Mouse (Mus musculus) layer of hippocampus, postnatal 14 days (tissue): ENCODE measurements at regions not wholly inside any gene's neighbourhood (a gene's known extent, or its start where the extent isn't known, plus 50 kb on each side); places are given as distances from the start of the nearest gene placed in this dataset.

Experiments used
- DNase-seq, 2 experiments: peaks; one replicate each; pipeline ENCODE4 v3.0.0; 2021 to 2022; ENCODE audit warnings: low spot score in 2 of 2, mixed read lengths in 1 of 2

GRCm38 (mm10) chr16:51457166-51457565 lies 573.9 kb upstream of the Cblb start:
- DNase-seq = no peak

DNA sequence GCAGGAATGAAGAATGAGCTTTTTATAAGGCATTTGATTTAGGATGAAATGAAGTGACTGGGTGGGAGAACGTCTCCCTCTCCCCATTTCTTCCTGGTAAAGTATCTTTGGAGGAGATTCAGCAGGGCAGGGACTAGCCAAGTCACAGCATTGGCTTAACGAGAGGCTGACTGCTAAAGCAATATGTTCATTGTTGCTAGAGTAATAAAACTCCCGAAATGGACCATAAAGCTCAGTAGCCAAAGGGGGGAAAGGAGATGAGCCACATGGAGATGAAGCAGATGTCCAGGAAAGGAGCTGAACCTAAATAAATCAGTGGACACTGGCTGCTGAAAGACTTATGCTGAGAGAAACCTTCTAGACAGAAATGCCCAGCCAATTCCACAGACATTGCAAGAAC lies 555.3 kb upstream of the Cblb start:
- no peak for DNase-seq

DNA sequence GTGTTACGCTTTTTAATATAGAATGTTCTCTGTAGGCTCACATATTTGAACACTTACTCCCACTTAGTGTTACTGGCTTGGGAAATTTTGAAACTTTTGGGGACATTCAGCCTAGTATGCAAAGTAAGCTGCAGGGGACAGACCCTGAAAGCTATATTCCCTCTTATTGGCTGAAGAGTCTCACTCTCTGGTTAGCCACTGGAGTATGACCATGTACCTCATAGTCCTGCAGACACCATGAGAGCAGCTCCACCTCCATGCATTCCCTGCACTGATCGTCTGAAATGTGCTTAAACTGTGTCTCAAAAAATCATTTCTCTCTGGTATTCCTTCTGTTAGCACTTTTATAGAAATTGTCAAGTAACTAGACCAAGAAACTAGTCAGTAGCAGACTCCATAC lies 534.9 kb upstream of the Cblb start:
- DNase-seq = no peak

DNA sequence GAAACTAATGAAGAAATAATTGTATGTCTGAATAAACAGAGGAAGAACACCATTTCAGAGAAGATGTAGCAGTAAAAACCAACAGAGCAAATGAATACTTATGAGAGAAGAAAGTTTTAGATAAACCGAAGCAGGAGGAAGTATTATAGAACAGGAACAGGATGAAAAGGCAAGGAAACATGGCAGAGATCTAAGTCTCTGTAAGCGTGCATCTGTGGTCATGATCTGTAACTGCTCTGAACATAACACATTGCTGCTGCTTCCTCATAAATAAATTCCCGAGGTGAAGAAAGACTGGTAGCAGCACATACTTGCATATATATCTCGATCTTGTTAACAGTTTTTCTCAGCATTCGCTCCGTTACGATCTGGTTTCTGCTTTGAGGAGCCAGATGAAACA lies 533.2 kb upstream of the Cblb start:
- DNase-seq = no peak

DNA sequence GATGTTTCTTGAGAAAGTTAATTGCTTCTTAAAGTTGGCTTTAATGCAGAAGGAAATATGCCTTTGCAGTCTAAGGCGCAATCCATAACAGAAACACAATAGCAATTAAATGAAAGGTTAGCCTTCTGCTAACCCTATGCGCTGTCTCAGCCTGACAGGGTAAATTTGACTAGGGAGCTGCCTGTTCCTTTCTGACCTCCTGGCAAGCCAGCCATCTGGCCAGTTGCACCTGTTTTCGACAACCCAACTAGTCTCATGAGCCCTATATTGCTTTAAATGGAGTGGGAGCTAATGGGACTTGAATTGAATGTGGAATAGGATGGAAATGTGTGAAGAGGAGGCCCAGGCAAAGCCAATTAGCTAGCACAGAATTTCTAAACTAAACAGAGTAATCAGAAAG lies 513.9 kb upstream of the Cblb start:
- no peak for DNase-seq

- no peak for DNase-seq
Observed at GRCm38 (mm10) chr16:51520762-51521161, 510.3 kb upstream of the Cblb start.

- no peak for DNase-seq
Observed at GRCm38 (mm10) chr16:51521317-51522092, 509.5 kb upstream of the Cblb start.

- DNase-seq = no peak
Observed at GRCm38 (mm10) chr16:51524023-51524422, 507.0 kb upstream of the Cblb start.

GRCm38 (mm10) chr16:51532496-51532895 lies 498.5 kb upstream of the Cblb start:
- no peak for DNase-seq

GRCm38 (mm10) chr16:51543769-51544168 lies 487.3 kb upstream of the Cblb start:
- DNase-seq = no peak

- DNase-seq = no peak
Observed at GRCm38 (mm10) chr16:51547032-51547431, 484.0 kb upstream of the Cblb start.

- peak in 1 of 2 experiments; percentile 45 for DNase-seq
Observed at GRCm38 (mm10) chr16:51562866-51563658, 468.0 kb upstream of the Cblb start.

DNA sequence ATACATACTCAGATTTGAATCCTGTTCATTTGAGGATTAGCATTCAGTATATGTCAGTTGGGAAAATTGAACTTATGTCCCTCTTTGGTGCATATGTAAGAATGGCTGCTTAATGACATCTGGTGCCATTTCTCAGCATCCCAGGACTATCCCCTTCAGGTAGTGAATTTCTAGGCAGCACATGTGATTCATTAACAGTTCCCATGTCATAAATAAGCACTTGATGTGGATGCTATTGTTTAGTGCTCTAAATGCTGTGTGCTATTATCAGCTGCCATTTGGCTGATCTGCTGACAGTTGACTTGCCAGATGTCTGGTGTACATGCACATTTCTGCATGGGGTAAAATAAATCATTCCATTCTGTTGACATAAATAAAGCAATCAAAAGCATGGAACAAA lies 467.0 kb upstream of the Cblb start:
- DNase-seq = peak in 1 of 2 experiments; percentile 52

DNA sequence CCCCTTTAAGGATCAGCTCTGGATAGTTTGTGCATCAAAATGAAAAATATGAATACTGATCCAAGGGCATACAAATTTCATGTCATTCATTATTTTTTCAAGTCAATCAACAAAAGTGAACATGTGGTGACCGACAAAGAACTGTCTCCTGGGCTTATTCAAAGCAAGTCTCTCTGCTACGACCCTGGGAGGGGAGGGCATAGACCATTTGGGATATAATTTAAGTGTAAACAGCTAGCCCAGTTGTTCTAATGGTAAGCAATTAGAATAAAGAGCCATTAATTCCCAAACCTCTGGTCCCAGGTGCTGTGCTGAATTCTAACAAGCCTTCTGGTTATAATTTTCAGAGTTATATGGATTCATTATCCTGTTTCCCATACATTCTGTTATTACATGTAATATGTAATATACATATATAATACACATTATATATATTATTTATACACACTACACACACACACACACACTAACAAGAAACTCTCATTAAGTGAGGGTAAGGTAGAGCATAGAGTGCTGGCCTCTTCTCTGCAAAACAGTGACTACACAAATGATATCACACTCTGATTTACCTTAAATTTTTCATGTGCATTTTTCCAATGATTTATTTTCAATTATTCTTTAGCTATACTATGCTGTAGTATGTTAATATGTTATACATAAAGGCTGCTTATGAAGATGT lies 453.0 kb upstream of the Cblb start:
- no peak for DNase-seq

DNA sequence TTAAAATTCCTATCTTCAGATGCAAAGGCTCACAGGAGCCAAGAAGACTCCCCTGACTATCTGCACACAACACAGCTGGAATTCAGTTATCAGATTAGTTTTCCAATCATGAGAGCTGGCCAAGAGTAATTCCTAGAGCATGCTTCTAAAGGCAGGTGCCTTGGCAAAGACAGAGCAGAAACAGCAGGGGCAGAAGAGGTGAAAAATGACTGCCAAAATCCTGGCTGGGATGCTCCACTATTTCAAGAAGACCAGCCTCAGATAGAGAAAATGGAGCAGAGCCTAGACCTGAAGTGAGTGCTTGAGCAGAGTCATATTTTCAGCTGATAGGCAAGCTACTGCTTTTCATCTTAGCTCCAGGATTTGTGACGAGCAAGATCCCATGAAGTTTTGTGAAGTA lies 450.5 kb upstream of the Cblb start:
- DNase-seq = no peak

GRCm38 (mm10) chr16:51589924-51590397 lies 441.1 kb upstream of the Cblb start:
- DNase-seq = no peak

DNA sequence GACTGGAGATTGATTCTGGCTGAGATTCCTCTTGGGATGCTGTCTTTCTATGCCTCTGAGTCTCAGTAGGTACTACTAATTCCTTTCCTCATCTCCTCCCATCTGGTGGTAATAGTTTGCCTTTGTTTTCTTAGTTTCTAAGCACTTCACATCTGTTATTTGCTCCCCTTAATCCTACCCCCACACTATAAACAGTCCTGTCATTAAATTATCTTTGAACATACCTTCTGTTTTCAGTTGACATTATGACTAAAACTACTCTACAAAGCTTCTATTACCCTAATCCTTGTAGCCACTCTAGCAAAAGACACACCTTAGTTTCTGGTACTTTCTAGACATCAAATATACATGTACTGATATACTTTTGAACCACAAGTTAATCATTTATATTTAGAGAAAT lies 413.4 kb upstream of the Cblb start:
- no peak for DNase-seq

DNA sequence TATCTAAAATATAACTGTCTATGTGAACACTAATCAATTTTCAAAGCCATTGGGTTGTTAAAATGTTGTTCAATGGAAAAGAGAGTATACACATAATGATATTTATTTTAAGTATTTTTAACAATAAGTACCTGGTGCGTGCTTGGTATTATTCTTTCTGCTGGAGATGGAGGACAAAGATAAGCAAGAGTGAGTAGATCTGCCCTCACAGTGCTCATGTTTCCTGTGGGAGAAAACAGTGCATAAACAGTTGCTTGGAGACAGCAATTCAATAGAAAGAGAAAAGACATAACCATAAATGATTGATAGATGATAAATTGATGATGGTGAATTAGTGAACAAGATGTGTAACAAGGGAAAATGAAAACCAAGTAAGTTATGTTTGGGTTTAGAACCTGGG lies 384.4 kb upstream of the Cblb start:
- no peak for DNase-seq

DNA sequence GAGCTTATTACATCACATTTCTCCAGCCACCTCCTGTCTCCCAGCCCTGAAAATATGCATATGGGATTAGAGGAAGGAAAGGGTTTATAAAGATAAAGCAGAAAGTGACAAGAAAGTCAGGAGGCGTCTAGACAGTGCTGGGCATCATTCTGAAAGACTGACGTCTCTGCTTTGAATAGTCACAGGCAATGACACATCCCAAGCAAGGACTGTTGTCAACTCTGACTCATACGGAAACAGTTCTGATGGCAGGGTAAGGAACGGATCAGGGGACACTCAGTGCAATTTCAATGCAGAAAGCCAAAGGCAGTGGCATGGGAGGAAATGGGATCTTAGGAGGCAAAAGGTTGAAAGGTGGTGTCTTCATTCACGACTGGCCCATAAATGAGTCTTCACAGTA lies 380.9 kb upstream of the Cblb start:
- no peak for DNase-seq

- no peak for DNase-seq
Observed at GRCm38 (mm10) chr16:51650683-51651082, 380.3 kb upstream of the Cblb start.

GRCm38 (mm10) chr16:51661693-51662092 lies 369.3 kb upstream of the Cblb start:
- DNase-seq = no peak

GRCm38 (mm10) chr16:51664325-51664724 lies 366.7 kb upstream of the Cblb start:
- no peak for DNase-seq
